In the genomic region with DNA sequence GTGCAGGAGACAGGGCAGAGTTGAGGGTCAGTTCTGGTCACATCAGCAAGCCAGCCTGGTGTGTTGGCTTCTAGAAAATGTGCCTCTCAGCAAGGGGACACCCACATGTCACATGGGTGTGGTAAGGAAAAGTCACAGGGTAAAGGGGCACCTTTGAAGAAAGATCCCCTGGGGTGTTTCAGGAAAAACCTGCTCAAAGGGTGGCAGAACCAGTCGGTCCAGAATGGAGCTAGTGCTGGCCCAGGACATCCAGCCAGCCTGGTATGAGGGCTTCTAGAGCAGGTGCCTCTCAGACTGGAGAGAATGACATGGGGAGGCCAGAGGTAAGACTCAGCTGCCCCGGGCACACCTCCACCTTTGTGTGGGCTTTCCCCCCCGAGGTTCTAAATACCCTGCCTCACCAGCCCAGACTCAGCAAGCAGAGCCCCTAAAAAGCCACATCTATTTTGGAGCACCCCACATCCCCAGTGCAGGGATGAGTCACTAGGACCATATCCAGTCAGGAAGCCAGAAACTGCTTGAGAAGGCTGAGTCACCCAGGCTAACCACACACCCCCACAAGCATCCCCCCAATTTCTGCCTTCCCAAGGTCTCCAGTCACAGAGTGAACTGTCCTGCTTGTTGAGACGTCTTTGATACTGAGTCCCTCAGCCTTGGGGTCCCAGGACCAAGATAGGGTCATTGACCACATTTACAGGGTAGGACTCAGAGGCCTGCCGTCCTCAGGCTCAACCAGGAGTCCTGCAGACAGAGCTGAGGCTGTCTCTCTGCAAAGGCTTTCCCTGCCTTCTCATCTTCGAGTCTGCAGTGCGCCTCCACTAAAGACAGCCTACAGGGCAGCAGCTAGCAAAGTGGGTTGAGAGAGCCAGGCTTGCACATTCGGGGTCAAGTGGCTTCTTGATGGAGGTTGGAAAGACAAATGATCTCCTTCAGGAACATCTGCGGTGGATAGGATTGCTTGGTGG, we compare ENCODE assay signal across 14 mouse cellular contexts. TPM values are rescaled to one million over a fixed set of nuclear protein-coding genes. Genes with fewer than 3 reads are reported as not detected.
DNase-seq lines count a peak whose midpoint lies in the region; ATAC-seq and TF ChIP-seq lines count a peak whose summit lies in the region.
"Had no signal": no experiment of that assay in that cellular context is flagged by ENCODE, and none has a peak within 500 bp of the region (broad histone marks: within the 10 kb centered on the region; RNA-seq: fewer than 3 reads in every experiment).

No protein-coding gene starts in this region.

- peak; percentile 22 for ATAC-seq in Patski
- ATAC-seq in erythroid progenitor cell, adult 5-6 weeks (replicated peaks; ENCODE audit: low FRiP score, poor library complexity, severe bottlenecking), result no peak
- ATAC-seq: hindbrain, embryonic 16.5 days had no signal

- in situ Hi-C loops in Patski (cut with MboI; ENCODE audit: low pct_unique_long_range_greater_than_20kb), result no loop called here

- intact Hi-C loops in left cerebral cortex, adult 2 months (cut with DNase I), result no loop called here
- intact Hi-C loops in left cerebral cortex, postnatal 10 days (cut with DNase I), result no loop called here
- intact Hi-C loops in left cerebral cortex, postnatal 25 days (cut with DNase I), result no loop called here

- H3K27ac ChIP-seq in left cerebral cortex, adult 2 months, result peak overlapping the region; percentile 93
- H3K27ac ChIP-seq: forebrain, embryonic 12.5 days; limb, embryonic 13.5 days; midbrain, embryonic 12.5 days had no signal

- CTCF ChIA-PET in Patski (lab: Charles Lee), result interaction anchor here (0.7 kb wide), 1 partner anchor 14 kb away, joined by 3 read pairs; no protein-coding TSS in a partner anchor

- TF ChIP-seq CTCF in left cerebral cortex, adult 2 months (IDR thresholded peaks at IDR 0.05), result no peak
- TF ChIP-seq CTCF in Patski (IDR thresholded peaks at IDR 0.05), result no peak

- peak; percentile 60 to 63 for DNase-seq in left cerebral cortex, adult 2 months (ENCODE audit: extremely low spot score in 1 of 2, low spot score in 2 of 2)
- no peak for DNase-seq in left cerebral cortex, postnatal 10 days (ENCODE audit: extremely low spot score in 1 of 2, low spot score in 2 of 2)
- DNase-seq in 3T3-L1 (ENCODE audit: low read depth, low spot score) (peak; percentile 69), Patski (ENCODE audit: low read depth, low spot score) (no peak)
- peak; percentile 61 to 94 for DNase-seq in left cerebral cortex, postnatal 25 days (ENCODE audit: low spot score in 2 of 2)
- no peak for DNase-seq in cerebellum, postnatal 14 days
- DNase-seq: adrenal gland, postnatal 14 days; cerebellum, adult 9-10 months had no signal

- H3K27me3 ChIP-seq in Patski, result no peaks in the 10 kb centered on the region

- POLR2A ChIA-PET in Patski (lab: Charles Lee), result interaction anchor here (0.6 kb wide), 1 partner anchor 21 kb away, joined by 3 read pairs; a partner anchor contains a TSS

- H3K4me3 ChIP-seq in left cerebral cortex, adult 2 months, result no peak overlapping the region
- H3K4me3 ChIP-seq: forebrain, embryonic 12.5 days; limb, embryonic 13.5 days; midbrain, embryonic 12.5 days had no signal

RNA-seq across cellular contexts. Expression of a gene that starts 4.6 kb away (rescaled TPM):
- total RNA-seq in left cerebral cortex, adult 2 months (2021), result 10 to 100 TPM in 1 of 2 experiments, 1 to 10 TPM in 1; 7.1 to 11.4 TPM
- total RNA-seq in left cerebral cortex, postnatal 10 days (2021), result 1 to 10 TPM; 1.4 to 1.9 TPM
- 0.23 TPM for polyA plus RNA-seq in Patski (2021)
- total RNA-seq in left cerebral cortex, postnatal 25 days (2021), result 1 to 10 TPM; 7.0 to 7.2 TPM
- not detected in 2 replicates for total RNA-seq in erythroid progenitor cell, adult 5-6 weeks (2015; ENCODE audit: low replicate concordance)
- not detected in 2 replicates for total RNA-seq in erythroid progenitor cell, adult 5-6 weeks (2017; ENCODE audit: low replicate concordance)
- total RNA-seq: adrenal gland, postnatal 14 days; ES-E14 had no signal
- polyA plus RNA-seq: forebrain, embryonic 12.5 days; midbrain, embryonic 12.5 days had no signal

RNA-seq across cellular contexts. Expression of a gene that starts 20.5 kb away (rescaled TPM):
- total RNA-seq in left cerebral cortex, adult 2 months (2021), result 10 to 100 TPM; 42.3 to 45.0 TPM
- 10 to 100 TPM; 32.6 to 33.4 TPM for total RNA-seq in left cerebral cortex, postnatal 10 days (2021)
- 54.1 TPM for polyA plus RNA-seq in Patski (2021)
- 10 to 100 TPM; 35.7 to 39.1 TPM for total RNA-seq in left cerebral cortex, postnatal 25 days (2021)
- total RNA-seq in erythroid progenitor cell, adult 5-6 weeks (2015; ENCODE audit: low replicate concordance), result 32.3 and 32.8 TPM in 2 replicates
- 57.9 and 58.0 TPM in 2 replicates for total RNA-seq in erythroid progenitor cell, adult 5-6 weeks (2017; ENCODE audit: low replicate concordance)

Comparison
In these comparisons a context has a peak if more than half of its experiments do, and no peak if none do; other contexts are left out.
1. DNase-seq: peak in left cerebral cortex, adult 2 months (2 of 2), 3T3-L1 (single experiment) and left cerebral cortex, postnatal 25 days (2 of 2); none in left cerebral cortex, postnatal 10 days (0 of 2), Patski (single experiment) and cerebellum, postnatal 14 days (0 of 2).